Mouse (Mus musculus) bone marrow macrophage, adult 2 months (primary cell): ENCODE results near the gene Mdm2.

Experiments used
- CTCF ChIP-seq: IDR thresholded peaks from 2 replicates; pipeline ENCODE4 v1.5.1; 2012; ENCODE audit warnings: low read depth, mild to moderate bottlenecking, low read length, moderate library complexity
- POLR2A ChIP-seq: IDR thresholded peaks from 2 replicates; pipeline ENCODE4 v1.6.1; 2012; ENCODE audit warnings: mild to moderate bottlenecking, low read depth, low read length, borderline replicate concordance

GRCm38 (mm10) chr10:117738928-117739647 is 28.5 kb upstream of the Mdm2 start:
- TF ChIP-seq CTCF (no peak), POLR2A (no peak)
